Comparison of ENCODE assay signal across 8 mouse cellular contexts in the genomic region with DNA sequence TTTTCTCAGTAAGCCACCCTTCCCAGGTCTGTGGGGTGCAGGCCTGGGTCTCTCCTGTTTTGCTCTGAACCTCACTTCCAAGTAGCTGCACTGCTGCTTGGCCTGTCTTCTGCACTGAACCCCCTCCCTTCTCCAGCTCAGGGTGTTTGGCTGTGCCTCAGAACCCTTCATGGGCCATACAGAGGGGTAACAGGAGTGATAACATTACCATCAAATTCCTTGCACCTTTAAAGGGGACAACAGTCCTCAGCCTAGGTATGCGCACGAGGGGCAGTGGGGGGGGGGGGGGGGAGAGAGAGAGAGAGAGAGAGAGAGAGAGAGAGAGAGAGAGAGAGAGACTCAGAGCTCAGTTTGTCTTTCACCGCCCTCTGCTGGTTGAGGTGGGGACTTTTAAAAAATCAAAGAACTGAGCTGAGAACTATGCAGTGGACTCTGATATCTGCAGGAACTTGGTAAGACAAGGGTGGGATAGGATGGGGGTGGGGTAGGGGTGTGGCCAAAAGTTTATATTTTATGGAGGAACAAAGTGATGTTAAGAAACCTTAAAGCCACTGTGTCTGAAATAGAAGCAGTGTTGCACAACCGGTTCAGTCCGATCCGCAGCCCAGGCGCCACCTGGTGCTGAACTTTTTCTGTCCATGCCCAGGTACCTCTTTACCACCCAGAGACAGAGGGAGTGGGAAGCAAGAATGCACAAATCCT.
DNase-seq lines count a peak whose midpoint lies in the region; ATAC-seq lines count a peak whose summit lies in the region.

No protein-coding gene starts in this region.

- peaks cover 51% of the 10 kb centered on the region for H3K4me1 ChIP-seq in embryonic facial prominence, embryonic 15.5 days
- H3K4me1 ChIP-seq in hindbrain, embryonic 12.5 days = peaks cover 32% of the 10 kb centered on the region
- peaks cover 26% of the 10 kb centered on the region for H3K4me1 ChIP-seq in midbrain, embryonic 15.5 days

- intact Hi-C loops in left cerebral cortex, postnatal 25 days (cut with DNase I) = loop anchor here (1.0 kb wide), 1 partner anchor 127 kb away; no protein-coding TSS in a partner anchor

- no peak overlapping the region for H3K9ac ChIP-seq in embryonic facial prominence, embryonic 15.5 days
- no peak overlapping the region for H3K9ac ChIP-seq in hindbrain, embryonic 12.5 days
- H3K9ac ChIP-seq in midbrain, embryonic 15.5 days = no peak overlapping the region

- H3K9me3 ChIP-seq in embryonic facial prominence, embryonic 15.5 days (replicated peaks) = no peaks in the 10 kb centered on the region
- no peaks in the 10 kb centered on the region for H3K9me3 ChIP-seq in hindbrain, embryonic 12.5 days (replicated peaks)
- H3K9me3 ChIP-seq in midbrain, embryonic 15.5 days = no peaks in the 10 kb centered on the region

- H3K27ac ChIP-seq in embryonic facial prominence, embryonic 15.5 days (replicated peaks) = peak overlapping the region; percentile 89
- no peak overlapping the region for H3K27ac ChIP-seq in hindbrain, embryonic 12.5 days
- no peak overlapping the region for H3K27ac ChIP-seq in midbrain, embryonic 15.5 days

- DNase-seq in ovary, postnatal 14 days (ENCODE audit: low spot score) = peak; percentile 47
- DNase-seq in ovary, postnatal 10 days (ENCODE audit: low spot score) = no peak
- peak; percentile 27 for DNase-seq in adrenal gland, postnatal 25 days
- DNase-seq in left cerebral cortex, postnatal 25 days (ENCODE audit: low spot score in 2 of 2) = peak; percentile 57 to 62
- DNase-seq in spleen, postnatal 14 days (ENCODE audit: low spot score in 2 of 2) = no peak

- 18% methylated on average over 7 of the region's 7 CpGs for WGBS in embryonic facial prominence, embryonic 15.5 days
- WGBS in hindbrain, embryonic 12.5 days = 25% methylated on average over 7 of the region's 7 CpGs
- 19% methylated on average over 7 of the region's 7 CpGs for WGBS in midbrain, embryonic 15.5 days

- H3K4me2 ChIP-seq in embryonic facial prominence, embryonic 15.5 days (replicated peaks) = no peak overlapping the region
- H3K4me2 ChIP-seq in hindbrain, embryonic 12.5 days (replicated peaks) = no peak overlapping the region
- no peak overlapping the region for H3K4me2 ChIP-seq in midbrain, embryonic 15.5 days

- H3K36me3 ChIP-seq in embryonic facial prominence, embryonic 15.5 days = no peaks in the 10 kb centered on the region
- H3K36me3 ChIP-seq in hindbrain, embryonic 12.5 days = no peaks in the 10 kb centered on the region
- no peaks in the 10 kb centered on the region for H3K36me3 ChIP-seq in midbrain, embryonic 15.5 days (replicated peaks)

- no peak overlapping the region for H3K4me3 ChIP-seq in embryonic facial prominence, embryonic 15.5 days (replicated peaks)
- H3K4me3 ChIP-seq in hindbrain, embryonic 12.5 days = no peak overlapping the region
- H3K4me3 ChIP-seq in midbrain, embryonic 15.5 days = no peak overlapping the region

- no peaks in the 10 kb centered on the region for H3K27me3 ChIP-seq in embryonic facial prominence, embryonic 15.5 days
- peaks cover 4% of the 10 kb centered on the region; the same call in 1 of the 2 replicates for H3K27me3 ChIP-seq in hindbrain, embryonic 12.5 days
- H3K27me3 ChIP-seq in midbrain, embryonic 15.5 days (replicated peaks) = no peaks in the 10 kb centered on the region

- peak; percentile 48 for ATAC-seq in embryonic facial prominence, embryonic 15.5 days (ENCODE audit: insufficient number of reproducible peaks, low FRiP score, low TSS enrichment, low read depth)
- peak; percentile 68 for ATAC-seq in hindbrain, embryonic 12.5 days (ENCODE audit: low FRiP score)
- peak; percentile 77 for ATAC-seq in midbrain, embryonic 15.5 days (replicated peaks)

Comparison
In these comparisons a context has a peak if more than half of its experiments do, and no peak if none do; other contexts are left out.
1. DNase-seq: peak in ovary, postnatal 14 days (single experiment), adrenal gland, postnatal 25 days (single experiment) and left cerebral cortex, postnatal 25 days (2 of 2); none in ovary, postnatal 10 days (single experiment) and spleen, postnatal 14 days (0 of 2).
2. Peak in every context shown above with its lines, with median percentiles within 50 percentile points of each other: ATAC-seq.